Mouse (Mus musculus) G1E (cell line): ENCODE measurements at regions not wholly inside any gene's neighbourhood (a gene's known extent, or its start where the extent isn't known, plus 50 kb on each side); places are given as distances from the start of the nearest gene placed in this dataset.

Experiments used
- CTCF ChIP-seq: IDR thresholded peaks from 2 replicates; pipeline ENCODE4 v1.5.1; 2012; ENCODE audit warnings: low read depth, low read length, inconsistent platforms, mixed read lengths
- GATA1 ChIP-seq: IDR thresholded peaks from 2 replicates; pipeline ENCODE4 v1.6.1; 2012; ENCODE audit warnings: borderline replicate concordance, low read length, inconsistent platforms, mixed read lengths

DNA sequence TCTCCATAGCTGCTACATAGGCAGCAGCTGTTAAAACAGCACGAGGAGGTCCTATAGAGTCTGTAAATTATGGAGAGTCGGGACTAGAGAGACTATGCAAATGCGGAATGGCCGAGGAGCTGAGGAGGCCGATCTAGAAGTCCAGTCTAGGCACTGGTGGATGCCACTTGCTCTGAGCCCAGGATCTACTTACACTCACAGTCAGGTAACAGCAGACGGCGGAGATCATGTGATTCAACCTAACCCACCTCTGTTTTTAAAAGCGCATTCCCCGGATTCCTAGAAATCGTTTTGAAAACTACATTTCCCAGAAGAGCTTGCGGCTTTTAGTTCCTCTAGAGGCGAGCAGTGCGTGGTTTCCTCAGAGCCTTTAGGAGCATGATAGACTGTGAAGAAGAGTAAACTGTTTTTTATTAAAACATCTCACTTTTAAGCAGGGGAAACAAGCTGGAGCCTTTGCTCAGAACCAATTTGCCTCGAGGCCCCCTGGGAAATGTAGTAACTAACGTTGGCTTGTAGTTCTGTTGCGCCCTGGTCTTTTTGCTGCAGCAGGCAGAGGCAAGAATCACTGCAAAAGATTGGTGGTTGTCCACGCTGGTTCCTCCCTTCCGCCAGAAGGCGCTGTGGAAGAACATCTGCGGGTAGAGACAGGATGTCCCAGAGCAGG, 68.6 kb upstream of the Chd6 start:
- TF ChIP-seq CTCF, result no peak
- TF ChIP-seq GATA1, result no peak
